Mouse (Mus musculus): ENCODE measurements at regions not wholly inside any gene's neighbourhood (a gene's known extent, or its start where the extent isn't known, plus 50 kb on each side); places are given as distances from the start of the nearest gene placed in this dataset.
A peak's percentile ranks its signal among the peaks of the same experiment; 100 is the strongest.

GRCm38 (mm10) chr1:149129767-149130287 is 831.3 kb downstream of the Pla2g4a start:
- no peak for TF ChIP-seq EP300 (IDR thresholded peaks at IDR 0.05; ENCODE audit: insufficient read depth, low read depth, low read length)
- no peak for TF ChIP-seq CTCF (IDR thresholded peaks at IDR 0.05; ENCODE audit: low read depth, low read length)
- no peaks in the 10 kb centered on the region for H3K36me3 ChIP-seq (ENCODE audit: control insufficient read depth, insufficient read depth, low read length, poor library complexity, severe bottlenecking)
- H3K4me3 ChIP-seq (ENCODE audit: low read depth, low read length): no peak overlapping the region
- no peaks in the 10 kb centered on the region for H3K27me3 ChIP-seq (ENCODE audit: control insufficient read depth, insufficient read depth, low read length, poor library complexity, severe bottlenecking)
- H3K4me1 ChIP-seq (ENCODE audit: control insufficient read depth, insufficient read depth, low read length): no peaks in the 10 kb centered on the region
- no peak overlapping the region for H3K27ac ChIP-seq (ENCODE audit: insufficient read depth, low read length)
- H3K9ac ChIP-seq (ENCODE audit: low read depth, poor library complexity, severe bottlenecking): no peak overlapping the region
- H3K9me3 ChIP-seq (replicated peaks; ENCODE audit: control insufficient read depth, insufficient read depth, low read length, poor library complexity, severe bottlenecking): no peaks in the 10 kb centered on the region

DNA sequence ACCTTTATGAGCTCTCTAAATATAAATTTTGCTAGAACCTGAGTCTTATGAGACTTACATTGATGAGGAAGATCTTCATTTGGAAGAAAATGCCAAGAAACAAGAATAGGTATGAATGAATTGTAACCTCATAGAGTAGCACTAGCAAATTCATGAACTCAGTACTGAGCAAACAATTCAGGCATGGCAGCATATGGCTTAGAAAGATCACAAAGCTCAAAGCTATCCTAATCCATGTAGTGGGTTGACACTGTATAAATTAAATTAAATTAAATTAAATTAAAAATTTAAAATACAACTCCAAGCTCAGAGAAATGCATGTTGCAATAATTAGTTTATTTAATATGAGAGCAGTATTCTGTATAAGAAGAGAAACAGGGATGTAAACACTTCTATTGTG is 832.0 kb downstream of the Pla2g4a start:
- no peaks in the 10 kb centered on the region for H3K4me1 ChIP-seq (ENCODE audit: control insufficient read depth, insufficient read depth, low read length)
- H3K9me3 ChIP-seq (replicated peaks; ENCODE audit: control insufficient read depth, insufficient read depth, low read length, poor library complexity, severe bottlenecking): no peaks in the 10 kb centered on the region
- no peak overlapping the region for H3K27ac ChIP-seq (ENCODE audit: insufficient read depth, low read length)
- no peak overlapping the region for H3K9ac ChIP-seq (ENCODE audit: low read depth, poor library complexity, severe bottlenecking)
- TF ChIP-seq POLR2A (IDR thresholded peaks at IDR 0.05; ENCODE audit: insufficient read depth, low read length) (no peak), EP300 (IDR thresholded peaks at IDR 0.05; ENCODE audit: insufficient read depth, low read depth, low read length) (no peak), CTCF (IDR thresholded peaks at IDR 0.05; ENCODE audit: low read depth, low read length) (no peak)
- no peaks in the 10 kb centered on the region for H3K27me3 ChIP-seq (ENCODE audit: control insufficient read depth, insufficient read depth, low read length, poor library complexity, severe bottlenecking)
- no peaks in the 10 kb centered on the region for H3K36me3 ChIP-seq (ENCODE audit: control insufficient read depth, insufficient read depth, low read length, poor library complexity, severe bottlenecking)
- no peak overlapping the region for H3K4me3 ChIP-seq (ENCODE audit: low read depth, low read length)

- Histone ChIP-seq H3K27ac (ENCODE audit: insufficient read depth, low read length) (no peak overlapping the region), H3K4me3 (ENCODE audit: low read depth, low read length) (no peak overlapping the region), H3K36me3 (ENCODE audit: control insufficient read depth, insufficient read depth, low read length, poor library complexity, severe bottlenecking) (no peaks in the 10 kb centered on the region), H3K9me3 (replicated peaks; ENCODE audit: control insufficient read depth, insufficient read depth, low read length, poor library complexity, severe bottlenecking) (no peaks in the 10 kb centered on the region), H3K4me1 (ENCODE audit: control insufficient read depth, insufficient read depth, low read length) (no peaks in the 10 kb centered on the region), H3K27me3 (ENCODE audit: control insufficient read depth, insufficient read depth, low read length, poor library complexity, severe bottlenecking) (no peaks in the 10 kb centered on the region), H3K9ac (ENCODE audit: low read depth, poor library complexity, severe bottlenecking) (no peak overlapping the region)
- no peak for TF ChIP-seq EP300 (IDR thresholded peaks at IDR 0.05; ENCODE audit: insufficient read depth, low read depth, low read length)
- no peak for TF ChIP-seq CTCF (IDR thresholded peaks at IDR 0.05; ENCODE audit: low read depth, low read length)
- no peak for TF ChIP-seq POLR2A (IDR thresholded peaks at IDR 0.05; ENCODE audit: insufficient read depth, low read length)
Measured at GRCm38 (mm10) chr1:149127709-149128108, 833.4 kb downstream of the Pla2g4a start.

GRCm38 (mm10) chr1:149103396-149103795 is 857.7 kb downstream of the Pla2g4a start:
- no peaks in the 10 kb centered on the region for H3K9me3 ChIP-seq (replicated peaks; ENCODE audit: control insufficient read depth, insufficient read depth, low read length, poor library complexity, severe bottlenecking)
- no peak overlapping the region for H3K27ac ChIP-seq (ENCODE audit: insufficient read depth, low read length)
- H3K27me3 ChIP-seq (ENCODE audit: control insufficient read depth, insufficient read depth, low read length, poor library complexity, severe bottlenecking): no peaks in the 10 kb centered on the region
- no peak overlapping the region for H3K4me3 ChIP-seq (ENCODE audit: low read depth, low read length)
- H3K4me1 ChIP-seq (ENCODE audit: control insufficient read depth, insufficient read depth, low read length): no peaks in the 10 kb centered on the region
- no peaks in the 10 kb centered on the region for H3K36me3 ChIP-seq (ENCODE audit: control insufficient read depth, insufficient read depth, low read length, poor library complexity, severe bottlenecking)
- TF ChIP-seq CTCF (IDR thresholded peaks at IDR 0.05; ENCODE audit: low read depth, low read length): no peak
- no peak for TF ChIP-seq POLR2A (IDR thresholded peaks at IDR 0.05; ENCODE audit: insufficient read depth, low read length)
- no peak for TF ChIP-seq EP300 (IDR thresholded peaks at IDR 0.05; ENCODE audit: insufficient read depth, low read depth, low read length)
- no peak overlapping the region for H3K9ac ChIP-seq (ENCODE audit: low read depth, poor library complexity, severe bottlenecking)

GRCm38 (mm10) chr1:149097426-149097825 is 863.7 kb downstream of the Pla2g4a start:
- no peak overlapping the region for H3K4me3 ChIP-seq (ENCODE audit: low read depth, low read length)
- no peak overlapping the region for H3K9ac ChIP-seq (ENCODE audit: low read depth, poor library complexity, severe bottlenecking)
- no peaks in the 10 kb centered on the region for H3K4me1 ChIP-seq (ENCODE audit: control insufficient read depth, insufficient read depth, low read length)
- no peaks in the 10 kb centered on the region for H3K36me3 ChIP-seq (ENCODE audit: control insufficient read depth, insufficient read depth, low read length, poor library complexity, severe bottlenecking)
- H3K9me3 ChIP-seq (replicated peaks; ENCODE audit: control insufficient read depth, insufficient read depth, low read length, poor library complexity, severe bottlenecking): no peaks in the 10 kb centered on the region
- peak overlapping the region; percentile 61; the same call in 1 of the 2 replicates for H3K27ac ChIP-seq (ENCODE audit: insufficient read depth, low read length)
- H3K27me3 ChIP-seq (ENCODE audit: control insufficient read depth, insufficient read depth, low read length, poor library complexity, severe bottlenecking): no peaks in the 10 kb centered on the region
- TF ChIP-seq CTCF (IDR thresholded peaks at IDR 0.05; ENCODE audit: low read depth, low read length) (no peak), POLR2A (IDR thresholded peaks at IDR 0.05; ENCODE audit: insufficient read depth, low read length) (no peak), EP300 (IDR thresholded peaks at IDR 0.05; ENCODE audit: insufficient read depth, low read depth, low read length) (no peak)

- TF ChIP-seq CTCF (IDR thresholded peaks at IDR 0.05; ENCODE audit: low read depth, low read length) (no peak), EP300 (IDR thresholded peaks at IDR 0.05; ENCODE audit: insufficient read depth, low read depth, low read length) (no peak), POLR2A (IDR thresholded peaks at IDR 0.05; ENCODE audit: insufficient read depth, low read length) (no peak)
- Histone ChIP-seq H3K4me3 (ENCODE audit: low read depth, low read length) (no peak overlapping the region), H3K4me1 (ENCODE audit: control insufficient read depth, insufficient read depth, low read length) (no peaks in the 10 kb centered on the region), H3K27ac (ENCODE audit: insufficient read depth, low read length) (no peak overlapping the region), H3K27me3 (ENCODE audit: control insufficient read depth, insufficient read depth, low read length, poor library complexity, severe bottlenecking) (no peaks in the 10 kb centered on the region), H3K36me3 (ENCODE audit: control insufficient read depth, insufficient read depth, low read length, poor library complexity, severe bottlenecking) (no peaks in the 10 kb centered on the region), H3K9ac (ENCODE audit: low read depth, poor library complexity, severe bottlenecking) (no peak overlapping the region), H3K9me3 (replicated peaks; ENCODE audit: control insufficient read depth, insufficient read depth, low read length, poor library complexity, severe bottlenecking) (no peaks in the 10 kb centered on the region)
Measured at GRCm38 (mm10) chr1:149074681-149075080, 886.4 kb downstream of the Pla2g4a start.
